Mouse (Mus musculus) small intestine, adult 2 months (tissue): ENCODE data around the gene Pla2g4b.

ENCODE experiments used
- CTCF ChIP-seq: fragments of 200-500 bp; IDR thresholded peaks from 2 replicates; pipeline ENCODE4 v1.5.1; 2012; ENCODE audit warnings: low read depth, mild to moderate bottlenecking, control low read depth, inconsistent platforms, low read length, moderate library complexity, mixed read lengths; ENCODE audit not compliant: insufficient replicate concordance, insufficient read length; ENCODE audit errors: extremely low read depth
- POLR2A ChIP-seq: fragments of 200-500 bp; IDR thresholded peaks from 2 replicates; pipeline ENCODE4 v1.6.1; 2012; ENCODE audit warnings: low read depth, mild to moderate bottlenecking, control low read depth, inconsistent platforms, low read length, moderate library complexity

GRCm38 (mm10) chr2:120049632-120050274 is 16.5 kb downstream of the Pla2g4b start:
- TF ChIP-seq CTCF (peak; percentile 46; the same call in 1 of the 2 replicates), POLR2A (no peak)
